Mouse (Mus musculus) liver, embryonic 15.5 days (tissue): ENCODE results near the gene Il27ra. TPM values are rescaled to one million over a fixed set of nuclear protein-coding genes. Genes with fewer than 3 reads are reported as not detected.

ENCODE experiments used
- ATAC-seq: fragments of 200-750 bp; cut with Nextera tagmentation; 2 replicates; pipeline ENCODE4 v1.8.0; 2017; ENCODE audit warnings: moderate number of reproducible peaks, mild to moderate bottlenecking, moderate library complexity; ENCODE audit not compliant: insufficient read depth
- H3K27ac ChIP-seq: fragments of 300-500 bp; sonication (generic); replicated peaks from 2 replicates; pipeline ENCODE4 v1.5.1; 2015; ENCODE audit warnings: mild to moderate bottlenecking, inconsistent platforms
- H3K27me3 ChIP-seq: fragments of 300-500 bp; sonication (generic); 2 replicates; pipeline ENCODE4 v1.6.1; 2015; ENCODE audit warnings: mild to moderate bottlenecking, inconsistent platforms
- H3K36me3 ChIP-seq: fragments of 300-500 bp; sonication (generic); replicated peaks from 2 replicates; pipeline ENCODE4 v1.6.1; 2015; ENCODE audit warnings: moderate library complexity, mild to moderate bottlenecking, inconsistent platforms
- H3K4me1 ChIP-seq: fragments of 300-500 bp; sonication (generic); replicated peaks from 2 replicates; pipeline ENCODE4 v1.6.1; 2015; ENCODE audit warnings: inconsistent platforms
- H3K4me2 ChIP-seq: fragments of 300-500 bp; sonication (generic); 2 replicates; pipeline ENCODE4 v1.6.1; 2015; ENCODE audit warnings: moderate library complexity, mild to moderate bottlenecking, inconsistent platforms
- H3K4me3 ChIP-seq: fragments of 300-500 bp; sonication (generic); replicated peaks from 2 replicates; pipeline ENCODE4 v1.5.1; 2015; ENCODE audit warnings: mild to moderate bottlenecking, inconsistent platforms
- H3K9ac ChIP-seq: fragments of 300-500 bp; sonication (generic); 2 replicates; pipeline ENCODE4 v1.6.1; 2015; ENCODE audit warnings: moderate library complexity, mild to moderate bottlenecking, inconsistent platforms
- H3K9me3 ChIP-seq: fragments of 300-500 bp; sonication (generic); replicated peaks from 2 replicates; pipeline ENCODE4 v1.6.1; 2016; ENCODE audit warnings: inconsistent platforms
- WGBS: fragments of 180-500 bp; shearing (Covaris S2); methylation state at CpG from one replicate; pipeline ENCODE4 v1.1.7; 2015; ENCODE audit warnings: mixed read lengths; ENCODE audit not compliant: insufficient replicate concordance; 5-methylcytosine and 5-hydroxymethylcytosine counted together
- polyA plus RNA-seq: library from polyadenylated mRNA; unstranded; fragments of >200 nt; fragmentation: Nextera tagmentation; extraction: Ambion mirVana; gene quantifications from 2 replicates; pipeline ENCODE4 v1.2.1, GENCODE M21; 2015

The Il27ra gene
- 0.74 and 1.3 TPM in 2 replicates for polyA plus RNA-seq

GRCm38 (mm10) chr8:84042066-84042947 lies at the start of gene Il27ra:
Gene Il27ra (minus strand): TSS chr8:84042589.
- H3K27ac ChIP-seq, result no peak within 1 kb of the TSS
- peaks cover 13% of the 10 kb centered on the region for H3K4me1 ChIP-seq
- H3K4me3 ChIP-seq, result peak within 1 kb of the TSS; percentile 40
- no peak within 1 kb of the TSS for H3K9ac ChIP-seq
- WGBS, result 1% methylated on average over 40 of the region's 40 CpGs
- peaks cover 76% of the 10 kb centered on the region for H3K27me3 ChIP-seq
- peak within 1 kb of the TSS; percentile 56 for H3K4me2 ChIP-seq
- ATAC-seq, result peak; percentile 25; the same call in 1 of the 2 replicates
- no peaks in the 10 kb centered on the region for H3K9me3 ChIP-seq
- H3K36me3 ChIP-seq, result no peaks in the 10 kb centered on the region

DNA sequence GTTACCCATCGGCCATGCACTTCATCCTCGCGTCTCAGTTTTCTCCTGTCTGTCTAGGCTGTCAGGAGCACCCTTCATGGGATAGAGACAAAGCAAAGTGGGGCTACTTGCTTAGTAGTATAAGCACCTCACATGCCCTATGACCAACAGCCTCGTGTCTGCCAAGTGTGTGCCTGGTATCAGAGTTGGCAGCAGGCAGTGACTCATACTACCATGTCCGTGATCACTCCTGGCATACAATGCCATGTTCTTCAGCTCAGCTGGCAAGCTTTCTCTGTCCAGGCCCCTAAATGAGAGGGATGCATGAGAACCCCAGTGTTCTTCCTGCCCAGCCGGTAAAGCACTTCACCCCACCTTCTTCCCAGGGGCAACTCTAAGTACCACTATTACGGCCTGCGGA lies 48.2 kb upstream of the Il27ra start:
- 81% methylated on average over 8 of the region's 8 CpGs for WGBS
- no peak overlapping the region for H3K4me2 ChIP-seq
- no peaks in the 10 kb centered on the region for H3K27me3 ChIP-seq
- peaks cover 67% of the 10 kb centered on the region for H3K36me3 ChIP-seq
- no peaks in the 10 kb centered on the region for H3K4me1 ChIP-seq
- no peak overlapping the region for H3K27ac ChIP-seq
- H3K9me3 ChIP-seq, result no peaks in the 10 kb centered on the region
- no peak overlapping the region for H3K4me3 ChIP-seq
- no peak for ATAC-seq
- no peak overlapping the region for H3K9ac ChIP-seq

- ATAC-seq, result no peak
- peaks cover 56% of the 10 kb centered on the region for H3K36me3 ChIP-seq
- H3K9me3 ChIP-seq, result no peaks in the 10 kb centered on the region
- H3K9ac ChIP-seq, result no peak overlapping the region
- no peaks in the 10 kb centered on the region for H3K4me1 ChIP-seq
- no peak overlapping the region for H3K4me2 ChIP-seq
- H3K27ac ChIP-seq, result no peak overlapping the region
- no peak overlapping the region for H3K4me3 ChIP-seq
- H3K27me3 ChIP-seq, result no peaks in the 10 kb centered on the region
- 73% methylated on average over 9 of the region's 9 CpGs for WGBS
These were observed 46.9 kb upstream of the Il27ra start for GRCm38 (mm10) chr8:84089277-84089676.

- Histone ChIP-seq H3K9ac (no peak overlapping the region), H3K36me3 (peaks cover 55% of the 10 kb centered on the region), H3K9me3 (no peaks in the 10 kb centered on the region), H3K27ac (no peak overlapping the region), H3K4me2 (no peak overlapping the region), H3K4me1 (no peaks in the 10 kb centered on the region), H3K27me3 (no peaks in the 10 kb centered on the region), H3K4me3 (no peak overlapping the region)
- ATAC-seq, result no peak
- 84% methylated on average over 14 of the region's 14 CpGs for WGBS
These were observed 45.4 kb upstream of the Il27ra start for GRCm38 (mm10) chr8:84087821-84088220.

DNA sequence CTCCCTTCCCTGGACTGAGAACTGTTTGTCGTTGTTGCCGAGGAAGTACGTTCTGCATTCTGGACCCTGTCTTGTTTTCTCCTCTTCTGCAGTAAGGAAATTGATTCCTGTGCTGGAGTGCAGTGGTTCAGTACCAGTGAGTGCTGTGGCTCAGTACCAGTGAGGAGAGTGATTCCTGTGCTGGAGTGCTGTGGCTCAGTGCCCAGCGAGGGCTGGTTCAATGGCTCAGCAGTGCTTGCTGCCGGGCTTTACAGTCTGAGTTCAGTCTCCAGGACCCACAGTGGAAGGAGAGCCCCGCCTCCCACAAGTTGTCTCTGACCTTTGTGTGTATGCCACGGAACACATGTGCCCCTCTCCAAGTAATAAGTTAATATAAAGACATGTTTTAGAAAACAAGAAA lies 44.8 kb upstream of the Il27ra start:
- ATAC-seq, result no peak
- H3K36me3 ChIP-seq, result peaks cover 55% of the 10 kb centered on the region
- peaks cover 6% of the 10 kb centered on the region; the same call in 1 of the 2 replicates for H3K4me1 ChIP-seq
- 88% methylated on average over 7 of the region's 7 CpGs for WGBS
- no peak overlapping the region for H3K4me2 ChIP-seq
- H3K4me3 ChIP-seq, result no peak overlapping the region
- no peak overlapping the region for H3K9ac ChIP-seq
- no peak overlapping the region for H3K27ac ChIP-seq
- H3K27me3 ChIP-seq, result no peaks in the 10 kb centered on the region
- no peaks in the 10 kb centered on the region for H3K9me3 ChIP-seq

DNA sequence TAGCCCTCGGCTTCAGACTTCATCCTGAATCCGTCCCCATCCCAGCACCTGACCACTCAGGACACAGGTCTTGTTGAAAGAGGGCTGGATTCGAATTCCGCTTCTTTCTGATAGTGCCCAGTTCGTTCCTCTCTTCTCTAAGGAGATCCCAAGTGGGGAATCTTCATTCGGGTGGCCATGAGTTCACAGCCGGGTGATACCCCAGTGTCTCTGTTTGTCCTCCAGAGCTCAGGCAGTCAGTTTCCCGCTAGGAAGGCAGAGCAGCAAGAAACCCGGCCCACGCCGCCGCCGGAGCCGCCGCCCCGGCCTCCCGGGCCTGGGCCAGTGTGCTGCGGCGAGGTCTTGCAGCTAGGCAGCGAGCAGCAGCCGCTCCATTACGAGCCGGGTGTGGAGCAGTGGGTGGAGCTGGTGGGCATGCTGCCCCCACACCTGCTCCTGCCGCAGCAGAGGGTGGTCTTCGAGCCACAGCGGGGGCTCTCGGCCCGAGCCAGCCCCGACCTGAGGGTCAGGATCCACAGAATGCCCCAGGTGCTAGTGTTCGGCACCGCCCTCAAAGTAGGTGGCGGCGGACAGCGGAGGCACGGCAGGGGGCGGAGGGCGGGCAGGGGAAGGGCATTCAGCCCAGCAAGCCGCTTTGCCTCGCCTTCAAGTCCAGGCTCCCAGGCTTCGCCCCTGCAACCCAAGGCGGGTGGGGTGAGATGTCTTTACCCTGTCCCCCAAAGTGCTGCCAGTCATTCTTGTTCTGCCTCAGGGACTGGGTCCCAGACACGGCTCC lies 42.1 kb upstream of the Il27ra start:
- H3K9me3 ChIP-seq, result no peaks in the 10 kb centered on the region
- H3K4me1 ChIP-seq, result peaks cover 9% of the 10 kb centered on the region; the same call in 1 of the 2 replicates
- WGBS, result 81% methylated on average over 42 of the region's 42 CpGs
- no peak for ATAC-seq
- H3K4me3 ChIP-seq, result no peak overlapping the region
- H3K4me2 ChIP-seq, result no peak overlapping the region
- H3K36me3 ChIP-seq, result peaks cover 67% of the 10 kb centered on the region
- H3K27me3 ChIP-seq, result no peaks in the 10 kb centered on the region
- H3K9ac ChIP-seq, result no peak overlapping the region
- H3K27ac ChIP-seq, result no peak overlapping the region

- peaks cover 60% of the 10 kb centered on the region for H3K36me3 ChIP-seq
- H3K4me2 ChIP-seq, result no peak overlapping the region
- peaks cover 9% of the 10 kb centered on the region; the same call in 1 of the 2 replicates for H3K4me1 ChIP-seq
- H3K27ac ChIP-seq, result no peak overlapping the region
- WGBS, result 62% methylated on average over 8 of the region's 8 CpGs
- peak; percentile 66 for ATAC-seq
- H3K4me3 ChIP-seq, result no peak overlapping the region
- H3K27me3 ChIP-seq, result no peaks in the 10 kb centered on the region
- H3K9ac ChIP-seq, result no peak overlapping the region
- H3K9me3 ChIP-seq, result no peaks in the 10 kb centered on the region
These were observed 41.4 kb upstream of the Il27ra start for GRCm38 (mm10) chr8:84083829-84084241.

DNA sequence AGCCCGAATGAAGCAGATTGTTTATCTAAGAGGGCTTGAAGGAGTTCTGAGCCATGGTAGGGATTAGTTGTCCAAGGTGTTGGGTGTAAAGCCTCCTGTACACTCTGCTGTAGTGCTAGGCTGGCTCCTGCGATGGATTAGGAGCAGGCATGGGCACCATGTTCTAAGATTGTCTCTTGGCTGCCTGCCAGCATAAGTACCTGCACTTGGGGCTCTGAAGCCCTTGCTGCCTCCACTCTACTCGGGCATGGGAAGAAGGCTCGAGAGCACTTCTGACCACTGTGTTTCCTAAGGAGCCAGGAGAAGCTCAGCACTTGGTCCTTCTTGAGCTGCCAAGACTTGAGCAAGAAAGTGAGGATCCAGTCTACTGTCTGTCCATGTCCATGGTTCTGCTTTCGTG lies 36.8 kb upstream of the Il27ra start:
- Histone ChIP-seq H3K4me2 (no peak overlapping the region), H3K27ac (no peak overlapping the region), H3K9ac (no peak overlapping the region), H3K27me3 (no peaks in the 10 kb centered on the region), H3K4me3 (no peak overlapping the region), H3K4me1 (peaks cover 13% of the 10 kb centered on the region; the same call in 1 of the 2 replicates), H3K9me3 (no peaks in the 10 kb centered on the region), H3K36me3 (peaks cover 43% of the 10 kb centered on the region)
- 63% methylated on average over 5 of the region's 5 CpGs for WGBS
- ATAC-seq, result no peak

DNA sequence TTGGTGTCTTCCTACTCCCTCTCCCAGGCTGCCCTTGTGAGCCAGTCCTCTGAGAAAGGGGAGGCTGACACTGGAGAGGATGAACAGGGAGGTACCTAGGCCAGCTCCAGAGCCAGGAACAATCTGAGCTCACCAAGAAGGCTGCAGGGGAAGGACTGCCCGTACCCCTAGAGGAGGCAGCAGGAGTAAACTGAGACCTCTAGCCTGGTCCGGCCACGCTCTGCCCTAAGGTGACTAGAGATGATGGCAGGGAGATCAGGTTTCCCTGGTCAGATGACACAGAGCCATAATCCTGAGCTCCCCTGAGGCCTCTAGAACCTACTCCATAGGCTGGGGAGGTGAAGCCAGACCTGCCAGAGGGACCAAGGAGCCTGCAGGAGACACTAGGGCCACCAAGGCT lies 34.5 kb upstream of the Il27ra start:
- Histone ChIP-seq H3K9ac (no peak overlapping the region), H3K9me3 (no peaks in the 10 kb centered on the region), H3K4me3 (no peak overlapping the region), H3K36me3 (peaks cover 20% of the 10 kb centered on the region), H3K4me2 (no peak overlapping the region), H3K27me3 (no peaks in the 10 kb centered on the region), H3K27ac (no peak overlapping the region), H3K4me1 (0 out of 2 replicates have a peak, but pooled peaks cover 7% of the 10 kb centered on the region)
- WGBS, result 85% methylated on average over 3 of the region's 3 CpGs
- ATAC-seq, result no peak

DNA sequence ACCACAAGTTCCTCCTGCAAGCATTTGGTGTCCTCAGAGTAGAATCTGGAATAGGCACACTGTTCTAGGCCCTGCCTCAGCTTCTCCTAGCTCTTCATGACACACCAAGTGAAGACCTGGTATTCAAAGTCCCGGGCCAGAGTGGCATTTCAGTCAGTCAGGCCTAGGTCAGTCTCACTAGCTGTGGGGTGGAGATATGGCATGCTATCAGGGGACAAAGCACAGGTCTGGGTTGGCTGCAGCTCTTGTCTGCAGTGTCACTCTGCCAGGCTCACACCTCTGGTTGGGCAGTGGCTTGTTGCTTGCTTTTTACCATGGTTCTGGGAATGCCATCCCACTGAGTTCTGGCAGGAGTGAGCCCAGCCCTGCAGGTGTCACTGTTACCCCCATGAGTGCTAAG lies 34.0 kb upstream of the Il27ra start:
- peaks cover 11% of the 10 kb centered on the region; the same call in 1 of the 2 replicates for H3K4me1 ChIP-seq
- H3K9ac ChIP-seq, result no peak overlapping the region
- no peak for ATAC-seq
- H3K27me3 ChIP-seq, result no peaks in the 10 kb centered on the region
- no peak overlapping the region for H3K4me2 ChIP-seq
- 41% methylated on average over 1 of the region's 1 CpGs for WGBS
- H3K36me3 ChIP-seq, result peaks cover 19% of the 10 kb centered on the region
- no peaks in the 10 kb centered on the region for H3K9me3 ChIP-seq
- no peak overlapping the region for H3K27ac ChIP-seq
- no peak overlapping the region for H3K4me3 ChIP-seq
